Comparison of ENCODE assay signal across 16 mouse cellular contexts in genomic region chr6:138838043-138838442, GRCm38 (mm10).
"Had no signal": no experiment of that assay in that cellular context is flagged by ENCODE, and none has a peak within 500 bp of the region (broad histone marks: within the 10 kb centered on the region; RNA-seq: fewer than 3 reads in every experiment).

No protein-coding gene starts in this region.

- H3K4me1 ChIP-seq: neural tube, embryonic 13.5 days; neural tube, embryonic 15.5 days; stomach, embryonic 15.5 days had no signal

- H3K27ac ChIP-seq: neural tube, embryonic 13.5 days; neural tube, embryonic 15.5 days; stomach, embryonic 15.5 days; stomach, postnatal 0 days had no signal

- H3K9me3 ChIP-seq: neural tube, embryonic 13.5 days; neural tube, embryonic 15.5 days; stomach, embryonic 15.5 days had no signal

- H3K9ac ChIP-seq: neural tube, embryonic 13.5 days; neural tube, embryonic 15.5 days; stomach, embryonic 15.5 days had no signal

- H3K36me3 ChIP-seq: neural tube, embryonic 13.5 days; neural tube, embryonic 15.5 days; stomach, embryonic 15.5 days had no signal

- H3K27me3 ChIP-seq: neural tube, embryonic 13.5 days; neural tube, embryonic 15.5 days; stomach, embryonic 15.5 days had no signal

- DNase-seq: retina, postnatal 1 day; right cerebral cortex, adult 18-20 months; right cerebral cortex, postnatal 14 days; right cerebral cortex, postnatal 25 days; right cerebral cortex, postnatal 4 days; spleen, adult 18-20 months; thymus, adult 18-20 months; thymus, adult 2 months; thymus, postnatal 14 days; thymus, postnatal 25 days; thymus, postnatal 36 days; thymus, postnatal 4 days had no signal

- H3K4me2 ChIP-seq: neural tube, embryonic 13.5 days; neural tube, embryonic 15.5 days; stomach, embryonic 15.5 days had no signal

- H3K4me3 ChIP-seq: neural tube, embryonic 13.5 days; neural tube, embryonic 15.5 days; stomach, embryonic 15.5 days had no signal
